Mouse (Mus musculus) G1E (cell line): ENCODE data around the gene Thumpd1.
"Not testable (repeated sequence)": the region's sequence is repeated elsewhere in the genome, so short reads cannot be mapped to it uniquely, and the experiment has no call there.

Experiments
- CTCF ChIP-seq: IDR thresholded peaks from 2 replicates; pipeline ENCODE4 v1.5.1; 2012; ENCODE audit warnings: low read depth, low read length, inconsistent platforms, mixed read lengths
- GATA1 ChIP-seq: IDR thresholded peaks from 2 replicates; pipeline ENCODE4 v1.6.1; 2012; ENCODE audit warnings: borderline replicate concordance, low read length, inconsistent platforms, mixed read lengths
- POLR2AphosphoS5 ChIP-seq: IDR thresholded peaks from 2 replicates; pipeline ENCODE4 v1.6.1; 2012; ENCODE audit warnings: low read depth, low read length, inconsistent platforms; ENCODE audit not compliant: insufficient replicate concordance

- TF ChIP-seq CTCF, POLR2AphosphoS5, GATA1: not testable (repeated sequence)
Measured at GRCm38 (mm10) chr7:119739798-119740468, 19.3 kb upstream of the Thumpd1 start.
